In the genomic region with DNA sequence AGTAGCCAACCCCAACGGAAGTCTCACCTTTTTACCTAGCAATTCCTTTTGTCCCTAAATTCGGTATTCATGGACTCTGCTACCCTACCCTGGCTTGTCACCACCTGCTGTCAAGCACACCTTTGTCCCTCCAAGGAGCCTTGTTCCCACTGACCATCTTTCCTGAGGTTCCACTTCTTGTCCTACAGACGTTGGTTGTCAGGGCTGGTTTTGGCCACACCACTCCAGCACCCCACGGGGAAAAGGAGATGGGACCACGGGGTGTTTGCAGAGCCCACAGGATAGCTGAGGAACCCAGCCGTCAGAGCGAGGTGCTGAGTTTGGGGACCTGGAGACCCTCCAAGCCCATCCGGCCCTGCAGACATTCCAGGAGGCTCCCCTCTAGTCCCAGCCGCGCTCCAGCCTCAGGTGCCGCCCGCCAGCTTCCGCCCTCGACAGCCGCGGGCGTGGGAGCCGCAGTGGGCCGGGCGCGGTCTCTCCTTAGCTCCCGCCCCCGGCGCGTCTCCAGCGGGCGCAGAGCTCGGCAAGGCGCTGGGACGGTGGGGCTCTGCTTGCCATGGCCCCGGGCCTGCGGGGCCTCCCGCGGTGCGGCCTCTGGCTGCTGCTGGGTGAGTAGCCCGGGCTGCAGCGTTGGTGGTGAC, we compare ENCODE assay signal across 8 mouse cellular contexts. TPM values are rescaled to one million over a fixed set of nuclear protein-coding genes. Genes with fewer than 3 reads are reported as not detected.
DNase-seq lines count a peak whose midpoint lies in the region; ATAC-seq and TF ChIP-seq lines count a peak whose summit lies in the region.

A gene (plus strand): TSS at position 290 of the 641 bp plus-strand sequence.

- peak within 1 kb of the TSS; percentile 74 for H3K4me2 ChIP-seq in forebrain, postnatal 0 days (ENCODE audit: low read depth)
- peak within 1 kb of the TSS; percentile 78 for H3K4me2 ChIP-seq in hindbrain, embryonic 14.5 days (replicated peaks)

- TF ChIP-seq CTCF in forebrain, postnatal 0 days (IDR thresholded peaks at IDR 0.05; ENCODE audit: low read depth): no peak; the same call in 1 of the 2 replicates

- ATAC-seq in forebrain, postnatal 0 days: peak; percentile 28; the same call in 1 of the 2 replicates
- ATAC-seq in hindbrain, embryonic 14.5 days (ENCODE audit: low FRiP score): peak; percentile 31; the same call in 1 of the 2 replicates

- 0 out of 2 replicates have a peak, but pooled peaks cover 5% of the 10 kb centered on the region for H3K27me3 ChIP-seq in forebrain, postnatal 0 days (ENCODE audit: insufficient read depth, low read length)
- peaks cover 18% of the 10 kb centered on the region for H3K27me3 ChIP-seq in hindbrain, embryonic 14.5 days (ENCODE audit: control insufficient read depth, insufficient read depth, low read length)
- H3K27me3 ChIP-seq in megakaryocyte, embryonic 14.5 days (replicated peaks): peaks cover 40% of the 10 kb centered on the region

- no peak within 1 kb of the TSS for H3K27ac ChIP-seq in ES-E14 (ENCODE audit: insufficient read depth, low read depth, low read length, poor library complexity, severe bottlenecking)
- H3K27ac ChIP-seq in forebrain, postnatal 0 days (ENCODE audit: low read depth, low read length): no peak within 1 kb of the TSS
- H3K27ac ChIP-seq in hindbrain, embryonic 14.5 days: no peak within 1 kb of the TSS

- H3K9me3 ChIP-seq in ES-E14 (ENCODE audit: control insufficient read depth, insufficient read depth, low read depth, low read length): no peaks in the 10 kb centered on the region
- H3K9me3 ChIP-seq in forebrain, postnatal 0 days (ENCODE audit: low read length): no peaks in the 10 kb centered on the region
- no peaks in the 10 kb centered on the region for H3K9me3 ChIP-seq in hindbrain, embryonic 14.5 days (ENCODE audit: control insufficient read depth, low read length)
- H3K9me3 ChIP-seq in megakaryocyte, embryonic 14.5 days: peaks cover 4% of the 10 kb centered on the region

- no peaks in the 10 kb centered on the region for H3K36me3 ChIP-seq in ES-E14 (ENCODE audit: control insufficient read depth, insufficient read depth, low read length, poor library complexity, severe bottlenecking)
- no peaks in the 10 kb centered on the region for H3K36me3 ChIP-seq in forebrain, postnatal 0 days (ENCODE audit: insufficient read depth)
- H3K36me3 ChIP-seq in hindbrain, embryonic 14.5 days (replicated peaks; ENCODE audit: control insufficient read depth, insufficient read depth): no peaks in the 10 kb centered on the region
- H3K36me3 ChIP-seq in megakaryocyte, embryonic 14.5 days (replicated peaks; ENCODE audit: low read length): peaks cover 7% of the 10 kb centered on the region

- no peaks in the 10 kb centered on the region for H3K4me1 ChIP-seq in ES-E14 (ENCODE audit: control insufficient read depth in 2 of 2, insufficient read depth in 2 of 2, low read length in 2 of 2, poor library complexity in 1 of 2)
- peaks cover 13% of the 10 kb centered on the region; the same call in 1 of the 2 replicates for H3K4me1 ChIP-seq in forebrain, postnatal 0 days (ENCODE audit: insufficient read depth)
- peaks cover 17% of the 10 kb centered on the region; the same call in 1 of the 2 replicates for H3K4me1 ChIP-seq in hindbrain, embryonic 14.5 days (replicated peaks; ENCODE audit: control insufficient read depth, insufficient read depth, low read length)
- H3K4me1 ChIP-seq in megakaryocyte, embryonic 14.5 days: peaks cover 68% of the 10 kb centered on the region

- WGBS in forebrain, postnatal 0 days: 5% methylated on average over 37 of the region's 37 CpGs
- WGBS in hindbrain, embryonic 14.5 days: 7% methylated on average over 32 of the region's 37 CpGs

- H3K4me3 ChIP-seq in ES-E14 (ENCODE audit: insufficient read depth in 1 of 2, low read depth in 1 of 2, low read length in 2 of 2, poor library complexity in 1 of 2, severe bottlenecking in 1 of 2): peak within 1 kb of the TSS; percentile 62 to 64
- peak within 1 kb of the TSS; percentile 40 for H3K4me3 ChIP-seq in forebrain, postnatal 0 days (ENCODE audit: low read depth, low read length)
- H3K4me3 ChIP-seq in hindbrain, embryonic 14.5 days (replicated peaks; ENCODE audit: low read length): peak within 1 kb of the TSS; percentile 34
- H3K4me3 ChIP-seq in megakaryocyte, embryonic 14.5 days (replicated peaks): peak within 1 kb of the TSS; percentile 92

- in situ Hi-C loops in ES-E14 (cut with MboI; ENCODE audit: low sequenced_read_pairs in 2 of 2, unreplicated experiment in 2 of 2): no loop called here

- intact Hi-C loops in left cerebral cortex, postnatal 36 days (cut with DNase I): loop anchor here (1.0 to 10.0 kb wide), 5 partner anchors 32 to 315 kb away; a partner anchor contains a TSS

- DNase-seq in ES-E14 (ENCODE audit: low read depth, low spot score): no peak
- peak; percentile 52 for DNase-seq in adrenal gland, postnatal 25 days
- peak; percentile 21 for DNase-seq in forebrain, postnatal 0 days
- DNase-seq in hindbrain, embryonic 14.5 days (ENCODE audit: low spot score): no peak
- peak; percentile 52 to 80 for DNase-seq in left cerebral cortex, postnatal 36 days (ENCODE audit: low spot score in 2 of 2)
- DNase-seq in right cerebral cortex, postnatal 14 days: peak; percentile 65
- no peak for DNase-seq in cerebellum, adult 9-10 months

- peak within 1 kb of the TSS; percentile 31; the same call in 1 of the 2 replicates for H3K9ac ChIP-seq in ES-E14 (ENCODE audit: insufficient read depth, low read depth, low read length, poor library complexity, severe bottlenecking)
- H3K9ac ChIP-seq in forebrain, postnatal 0 days: peak within 1 kb of the TSS; percentile 50
- peak within 1 kb of the TSS; percentile 57 for H3K9ac ChIP-seq in hindbrain, embryonic 14.5 days

TF ChIP-seq in ES-E14, 5 proteins besides CTCF, POLR2A, EP300 and RAD21:
- no peak for TF ChIP-seq ZC3H11A (IDR thresholded peaks at IDR 0.05; ENCODE audit: borderline replicate concordance, low read depth, low read length)
- no peak for TF ChIP-seq ZNF384 (IDR thresholded peaks at IDR 0.05; ENCODE audit: low read depth, low read length)
- TF ChIP-seq MAFK (IDR thresholded peaks at IDR 0.05; ENCODE audit: insufficient read depth, low read depth, low read length): no peak
- no peak for TF ChIP-seq CHD2 (IDR thresholded peaks at IDR 0.05; ENCODE audit: low read depth, low read length)
- no peak for TF ChIP-seq HCFC1 (IDR thresholded peaks at IDR 0.05; ENCODE audit: borderline replicate concordance, insufficient read depth, low read length)

RNA-seq across cellular contexts. Expression of the gene that starts here (rescaled TPM):
- total RNA-seq in ES-E14 (2012; rRNA removed): 0.21 and 0.40 TPM in 2 replicates
- 6.4 and 8.1 TPM in 2 replicates for total RNA-seq in adrenal gland, postnatal 25 days (2021)
- 14.4 and 16.8 TPM in 2 replicates for total RNA-seq in forebrain, postnatal 0 days (2014; rRNA removed)
- 21.3 and 23.2 TPM in 2 replicates for polyA plus RNA-seq in forebrain, postnatal 0 days (2015; fragmentation: Nextera tagmentation; extraction: Ambion mirVana)
- polyA plus RNA-seq in hindbrain, embryonic 14.5 days (2014; fragmentation: Nextera tagmentation; extraction: Ambion mirVana): 12.5 and 14.2 TPM in 2 replicates
- total RNA-seq in left cerebral cortex, postnatal 36 days (2021): 10 to 100 TPM; 52.8 to 56.4 TPM
- polyA plus RNA-seq in megakaryocyte, embryonic 14.5 days (2012; ENCODE audit: insufficient read depth, low replicate concordance): 2.9 and 16.0 TPM in 2 replicates

Comparison
In these comparisons a context has a peak if more than half of its experiments do, and no peak if none do; other contexts are left out.
1. DNase-seq: peak in adrenal gland, postnatal 25 days (single experiment), forebrain, postnatal 0 days (single experiment), left cerebral cortex, postnatal 36 days (2 of 2) and right cerebral cortex, postnatal 14 days (single experiment); none in ES-E14 (single experiment), hindbrain, embryonic 14.5 days (single experiment) and cerebellum, adult 9-10 months (single experiment).
2. H3K4me3 ChIP-seq: peak in every context shown above with its lines; median percentile 92 in megakaryocyte, embryonic 14.5 days; 63 in ES-E14; 40 in forebrain, postnatal 0 days; 34 in hindbrain, embryonic 14.5 days.
3. Peak in every context shown above with its lines, with median percentiles within 50 percentile points of each other: H3K9ac ChIP-seq.